Mouse (Mus musculus) adrenal gland, postnatal 25 days (tissue): ENCODE data around the gene Tspan9. TPM values are rescaled to one million over a fixed set of nuclear protein-coding genes. Genes with fewer than 3 reads are reported as not detected.
A peak's percentile ranks its signal among the peaks of the same experiment; 100 is the strongest.

ENCODE experiments used
- DNase-seq: peaks from one replicate; pipeline ENCODE4 v3.0.0; 2021; ENCODE audit warnings: mixed read lengths
- total RNA-seq: library from RNA; stranded (reverse); gene quantifications from 2 replicates; pipeline ENCODE4 v1.2.3, GENCODE M21; 2021

Tspan9 gene
- total RNA-seq, 1 experiment from 2014 or later, result 46.6 TPM

- DNase-seq, result no peak
Measured at GRCm38 (mm10) chr6:128011781-128012180, 131.6 kb downstream of the Tspan9 start.

GRCm38 (mm10) chr6:128011071-128011477 lies 132.3 kb downstream of the Tspan9 start:
- peak; percentile 42 for DNase-seq

- no peak for DNase-seq
Measured at GRCm38 (mm10) chr6:128010135-128010971, 133.0 kb downstream of the Tspan9 start.

DNA sequence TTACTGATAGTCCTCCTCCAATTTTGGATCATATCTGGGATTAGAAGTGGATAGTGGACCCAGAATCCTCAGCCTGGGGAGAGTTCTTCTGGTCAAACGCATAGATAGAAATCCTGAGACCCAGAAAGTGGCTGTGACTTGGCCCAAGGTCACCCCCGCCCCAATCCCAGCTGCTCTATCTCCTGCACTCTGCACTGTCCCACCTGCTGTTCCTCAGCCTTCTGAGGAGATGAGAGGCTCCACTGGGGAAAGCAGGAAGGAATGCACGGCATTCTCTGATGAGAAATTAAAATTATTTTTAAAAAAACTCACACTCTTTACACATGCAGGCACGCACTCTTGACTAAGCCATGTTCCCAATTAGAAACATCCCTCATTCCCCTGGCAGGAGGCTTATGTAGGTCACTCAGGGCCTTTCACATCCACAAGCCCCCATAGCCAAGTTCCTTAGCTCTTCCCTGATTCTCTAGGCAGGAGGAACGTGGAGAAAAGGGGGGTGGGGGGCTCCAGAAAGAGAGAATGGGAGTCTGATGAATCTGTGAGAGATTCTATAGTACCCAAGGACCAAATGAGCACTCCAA lies 135.3 kb downstream of the Tspan9 start:
- DNase-seq, result no peak

GRCm38 (mm10) chr6:128007241-128007701 lies 136.1 kb downstream of the Tspan9 start:
- no peak for DNase-seq

- DNase-seq, result no peak
Measured at GRCm38 (mm10) chr6:128006156-128006555, 137.2 kb downstream of the Tspan9 start.

DNA sequence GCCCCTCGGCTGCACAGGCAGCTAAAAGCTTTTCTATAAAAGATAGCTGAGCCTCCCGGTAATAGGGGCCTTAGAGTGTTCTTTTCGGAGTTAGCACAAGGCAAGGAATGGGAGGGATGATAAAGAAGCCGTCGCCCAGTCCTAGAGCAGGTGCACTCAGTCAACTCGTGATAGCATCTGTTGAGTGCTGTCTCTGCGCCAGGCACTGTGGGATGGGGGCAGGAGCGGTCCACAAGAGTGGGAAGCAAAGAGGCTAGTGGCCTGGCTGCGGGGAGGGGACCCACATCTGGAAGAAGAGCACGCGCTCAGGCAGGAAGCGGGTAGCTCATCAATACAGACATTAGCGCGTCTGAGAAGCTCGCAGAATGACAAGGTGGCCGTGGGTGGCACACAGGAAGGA lies 138.8 kb downstream of the Tspan9 start:
- DNase-seq, result no peak

- no peak for DNase-seq
Measured at GRCm38 (mm10) chr6:128003542-128003941, 139.9 kb downstream of the Tspan9 start.

- DNase-seq, result no peak
Measured at GRCm38 (mm10) chr6:128002667-128003066, 140.7 kb downstream of the Tspan9 start.

- DNase-seq, result no peak
Measured at GRCm38 (mm10) chr6:128002104-128002503, 141.3 kb downstream of the Tspan9 start.

- no peak for DNase-seq
Measured at GRCm38 (mm10) chr6:128001587-128001986, 141.8 kb downstream of the Tspan9 start.

GRCm38 (mm10) chr6:128000777-128001176 lies 142.6 kb downstream of the Tspan9 start:
- no peak for DNase-seq

- DNase-seq, result no peak
Measured at GRCm38 (mm10) chr6:127999118-127999517, 144.3 kb downstream of the Tspan9 start.

GRCm38 (mm10) chr6:127996928-127997327 lies 146.5 kb downstream of the Tspan9 start:
- no peak for DNase-seq

GRCm38 (mm10) chr6:127992993-127993392 lies 150.4 kb downstream of the Tspan9 start:
- no peak for DNase-seq

GRCm38 (mm10) chr6:127991509-127992176 lies 151.8 kb downstream of the Tspan9 start:
- DNase-seq, result peak; percentile 25

- peak; percentile 48 for DNase-seq
Measured at GRCm38 (mm10) chr6:127989624-127990212, 153.7 kb downstream of the Tspan9 start.

DNA sequence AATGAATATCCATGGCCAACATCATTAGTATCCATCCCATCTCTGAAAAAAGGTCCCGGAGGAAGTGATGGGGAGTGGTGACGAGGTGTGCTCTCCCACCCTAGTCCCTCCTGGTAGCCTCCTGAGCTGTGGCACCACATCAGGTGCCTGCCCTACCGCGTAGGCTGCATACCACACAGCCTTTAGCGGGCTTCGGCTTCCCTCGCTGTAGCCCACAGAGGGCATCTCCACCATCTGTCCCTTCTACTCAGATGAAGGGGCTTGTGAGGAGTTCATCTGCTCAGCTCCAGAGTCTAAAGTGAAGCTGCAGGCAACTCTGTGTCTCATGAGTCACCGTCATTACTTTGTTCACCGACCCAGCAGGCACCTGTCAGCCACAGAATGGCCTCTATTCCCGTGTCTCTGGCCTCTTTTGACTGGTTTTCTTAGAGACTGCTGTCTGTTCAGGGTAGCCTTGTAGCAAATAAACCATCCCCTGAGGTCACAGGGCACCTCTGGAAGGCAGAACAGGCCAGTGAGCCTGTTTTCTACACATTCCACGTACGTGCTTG lies 154.4 kb downstream of the Tspan9 start:
- no peak for DNase-seq

- no peak for DNase-seq
Measured at GRCm38 (mm10) chr6:127987374-127987773, 156.0 kb downstream of the Tspan9 start.

DNA sequence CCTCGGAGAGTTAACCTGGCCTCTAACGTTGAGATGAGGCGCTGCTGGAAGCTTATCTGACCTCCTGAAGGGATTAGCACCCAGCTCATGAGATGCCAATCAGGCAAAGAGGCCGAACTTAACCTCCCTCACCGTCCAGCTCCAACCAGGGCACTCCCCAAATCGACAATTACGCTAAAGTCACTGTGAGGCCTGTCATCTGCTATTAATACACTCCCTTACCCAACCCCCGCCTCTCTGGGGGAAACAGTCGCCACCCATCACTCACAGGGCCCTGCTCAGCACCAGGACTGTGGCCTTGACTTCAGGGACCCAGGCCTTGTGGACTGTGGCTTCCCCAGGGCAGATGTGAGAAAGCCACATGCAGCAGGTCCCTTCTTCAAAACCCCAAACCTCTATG lies 157.0 kb downstream of the Tspan9 start:
- DNase-seq, result no peak

- peak; percentile 59 for DNase-seq
Measured at GRCm38 (mm10) chr6:127981176-127981575, 162.2 kb downstream of the Tspan9 start.

DNA sequence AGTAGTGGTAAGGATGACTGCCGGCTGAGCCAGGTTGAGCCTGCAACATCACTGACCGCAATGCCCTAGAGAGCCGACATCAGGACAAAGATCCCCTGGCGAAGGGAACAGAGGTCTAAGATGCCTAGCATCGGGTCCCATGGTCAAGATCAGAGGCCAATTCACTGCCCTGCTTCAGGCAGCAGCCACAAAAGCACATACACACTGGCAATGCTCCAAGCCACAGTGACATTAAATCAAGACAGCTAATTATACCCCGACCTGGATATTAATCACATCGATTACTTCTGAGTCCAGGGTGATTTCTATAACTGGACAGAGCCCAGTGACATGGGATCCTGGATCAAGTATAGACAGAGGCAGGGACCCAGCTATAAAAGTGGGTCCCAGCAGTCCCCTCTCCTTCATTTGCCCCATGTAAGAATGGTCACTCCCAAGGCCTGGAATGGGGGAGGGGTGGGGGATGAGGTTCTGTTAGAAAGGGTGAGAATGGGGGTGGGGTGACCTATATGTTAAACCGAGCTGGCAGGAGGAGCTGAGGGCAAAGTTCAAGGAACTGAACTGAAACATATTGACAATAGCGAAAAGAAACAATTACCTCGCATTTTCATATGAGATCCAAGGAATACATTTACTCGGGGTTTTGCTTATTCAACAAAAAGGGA lies 162.9 kb downstream of the Tspan9 start:
- no peak for DNase-seq
